23 mouse cellular contexts compared by ENCODE assay signal in the genomic region with DNA sequence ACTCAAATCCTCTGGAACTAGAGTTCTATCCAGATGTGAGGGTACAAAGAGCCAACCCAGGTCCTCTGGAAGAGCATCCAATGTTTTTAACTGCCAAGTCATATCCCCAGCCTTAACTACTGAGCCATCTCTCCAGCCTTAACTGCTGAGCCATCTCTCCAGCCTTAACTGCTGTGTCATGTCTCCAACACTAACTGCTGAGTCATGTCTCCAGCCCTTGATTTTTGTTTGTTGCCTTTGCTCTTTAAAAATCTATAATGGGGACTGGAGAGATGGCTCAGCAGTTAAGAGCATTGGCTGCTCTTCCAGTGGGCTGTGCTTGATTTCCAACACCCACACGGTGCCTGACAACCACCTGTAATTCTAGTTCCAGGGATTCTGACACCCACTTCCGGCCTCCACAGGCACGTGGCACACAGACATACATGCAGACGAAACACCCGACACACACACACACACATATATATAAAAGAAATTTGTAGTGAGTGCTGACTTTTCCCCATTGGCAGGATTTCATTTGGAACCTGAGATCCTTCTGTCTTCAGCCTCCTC. TPM values are rescaled to one million over a fixed set of nuclear protein-coding genes. Genes with fewer than 3 reads are reported as not detected.
DNase-seq lines count a peak whose midpoint lies in the region.
"Had no signal": no experiment of that assay in that cellular context is flagged by ENCODE, and none has a peak within 500 bp of the region (broad histone marks: within the 10 kb centered on the region; RNA-seq: fewer than 3 reads in every experiment).

No protein-coding gene starts in this region.

- DNase-seq in layer of hippocampus, adult 9-11 months: peak; percentile 52
- DNase-seq in layer of hippocampus, adult 11-12 months (ENCODE audit: low spot score): no peak
- DNase-seq in thymus, postnatal 0 days (ENCODE audit: low spot score): peak; percentile 72
- DNase-seq in thymus, postnatal 14 days: no peak
- peak; percentile 67 for DNase-seq in NIH3T3 (ENCODE audit: low read depth)
- DNase-seq in yolk sac, embryonic 10.5 days (ENCODE audit: low spot score): no peak
- no peak for DNase-seq in gastrocnemius, postnatal 14 days
- DNase-seq: adrenal gland, postnatal 25 days; cerebellum, postnatal 10 days; kidney, adult 2 months; kidney, postnatal 10 days; lung, postnatal 4 days; thymus, adult 2 months had no signal

- intact Hi-C loops in gastrocnemius, postnatal 14 days (cut with DNase I; ENCODE audit: low total_unique reads): no loop called here

RNA-seq across cellular contexts. Expression of gene Trim80, which starts 2.7 kb away (rescaled TPM):
- polyA plus RNA-seq in thymus, postnatal 0 days (2015; fragmentation: Nextera tagmentation; extraction: Ambion mirVana): 0.89 and 1.1 TPM in 2 replicates
- total RNA-seq in gastrocnemius, postnatal 14 days (2021): not detected
- total RNA-seq: hematopoietic stem cell, adult 5-6 weeks; layer of hippocampus, adult 18-20 months; left cerebral cortex, postnatal 14 days had no signal
- polyA plus RNA-seq: cortical plate, adult 2 months; embryonic facial prominence, embryonic 11.5 days; hindbrain, embryonic 15.5 days; limb, embryonic 12.5 days; lung, embryonic 15.5 days; midbrain, embryonic 15.5 days; neural tube, embryonic 12.5 days had no signal

RNA-seq across cellular contexts. Expression of gene Kctd2, which starts 17.7 kb away (rescaled TPM):
- polyA plus RNA-seq in thymus, postnatal 0 days (2015; fragmentation: Nextera tagmentation; extraction: Ambion mirVana): 30.5 and 37.5 TPM in 2 replicates
- 10 to 100 TPM; 12.8 to 15.5 TPM for total RNA-seq in gastrocnemius, postnatal 14 days (2021)

RNA-seq across cellular contexts. Expression of gene Atp5h, which starts 17.9 kb away (rescaled TPM):
- polyA plus RNA-seq in thymus, postnatal 0 days (2015; fragmentation: Nextera tagmentation; extraction: Ambion mirVana): 1,461 and 1,502 TPM in 2 replicates
- 1,000 to 10,000 TPM; 1,042 to 1,140 TPM for total RNA-seq in gastrocnemius, postnatal 14 days (2021)

RNA-seq across cellular contexts. Expression of gene Slc16a5, which starts 24.6 kb away (rescaled TPM):
- 206 and 207 TPM in 2 replicates for polyA plus RNA-seq in thymus, postnatal 0 days (2015; fragmentation: Nextera tagmentation; extraction: Ambion mirVana)
- total RNA-seq in gastrocnemius, postnatal 14 days (2021): not detected
- total RNA-seq: adrenal gland, postnatal 25 days; hematopoietic stem cell, adult 5-6 weeks; layer of hippocampus, adult 18-20 months had no signal
- polyA plus RNA-seq: cortical plate, adult 2 months; embryonic facial prominence, embryonic 11.5 days; limb, embryonic 12.5 days had no signal

RNA-seq across cellular contexts. Expression of gene Mrpl58, which starts 34.1 kb away (rescaled TPM):
- 408 and 411 TPM in 2 replicates for polyA plus RNA-seq in thymus, postnatal 0 days (2015; fragmentation: Nextera tagmentation; extraction: Ambion mirVana)
- 100 to 1,000 TPM; 103 to 107 TPM for total RNA-seq in gastrocnemius, postnatal 14 days (2021)

Comparison
In these comparisons a context has a peak if more than half of its experiments do, and no peak if none do; other contexts are left out.
1. DNase-seq: peak in layer of hippocampus, adult 9-11 months (single experiment), thymus, postnatal 0 days (single experiment) and NIH3T3 (single experiment); none in layer of hippocampus, adult 11-12 months (single experiment), thymus, postnatal 14 days (single experiment), yolk sac, embryonic 10.5 days (single experiment) and gastrocnemius, postnatal 14 days (single experiment).